Mouse (Mus musculus) cerebellum, adult 2 months (tissue): ENCODE results near the gene Mllt3. TPM values are rescaled to one million over a fixed set of nuclear protein-coding genes. Genes with fewer than 3 reads are reported as not detected.

Source experiments
- DNase-seq, 2 experiments: peaks; one replicate each; pipeline ENCODE4 v3.0.0; 2021
- H3K27ac ChIP-seq: fragments of 200-500 bp; 2 replicates; pipeline ENCODE4 v1.5.1; 2012; ENCODE audit warnings: low read length, control low read depth, inconsistent platforms; ENCODE audit not compliant: insufficient read depth
- H3K27me3 ChIP-seq: fragments of 200-500 bp; 2 replicates; pipeline ENCODE4 v1.6.1; 2012; ENCODE audit warnings: inconsistent platforms, mild to moderate bottlenecking, low read length, moderate library complexity; ENCODE audit not compliant: control insufficient read depth, insufficient read depth
- H3K4me1 ChIP-seq: fragments of 200-500 bp; 2 replicates; pipeline ENCODE4 v1.6.1; 2011; ENCODE audit warnings: low read length; ENCODE audit not compliant: control insufficient read depth, insufficient read depth
- H3K4me3 ChIP-seq: fragments of 200-500 bp; replicated peaks from 2 replicates; pipeline ENCODE3; 2011; ENCODE audit warnings: mild to moderate bottlenecking, low read depth, low read length, control low read depth; ENCODE audit not compliant: insufficient read depth
- CTCF ChIP-seq: fragments of 200-500 bp; IDR thresholded peaks from 2 replicates; pipeline ENCODE4 v1.5.1; 2011; ENCODE audit warnings: low read depth, mild to moderate bottlenecking, control low read depth, low read length, moderate library complexity, borderline replicate concordance; ENCODE audit not compliant: insufficient read depth
- POLR2A ChIP-seq: fragments of 200-500 bp; IDR thresholded peaks from 2 replicates; pipeline ENCODE4 v1.6.1; 2011; ENCODE audit warnings: low read length, control low read depth, borderline replicate concordance; ENCODE audit not compliant: insufficient read depth
- WGBS: fragments of 180-500 bp; shearing (Covaris S2); methylation state at CpG from one replicate; pipeline ENCODE4 v1.1.7; 2018; 5-methylcytosine and 5-hydroxymethylcytosine counted together
- polyA plus RNA-seq: library from polyadenylated mRNA; depleted of rRNA; stranded (reverse); fragments of >200 nt; gene quantifications from 2 replicates; pipeline ENCODE4 v1.2.3, GENCODE M21; 2012

The Mllt3 gene
- polyA plus RNA-seq, 1 experiment = 25.8 TPM

GRCm38 (mm10) chr4:87911172-87911994, 121.8 kb downstream of the Mllt3 start:
- 80% methylated on average over 6 of the region's 6 CpGs for WGBS
- TF ChIP-seq POLR2A = no peak
- no peak for TF ChIP-seq CTCF
- no peaks in the 10 kb centered on the region for H3K27me3 ChIP-seq
- DNase-seq = no peak
- H3K27ac ChIP-seq = no peak overlapping the region
- 0 out of 2 replicates have a peak, but pooled peaks cover 2% of the 10 kb centered on the region for H3K4me1 ChIP-seq
- H3K4me3 ChIP-seq = no peak overlapping the region

- TF ChIP-seq POLR2A = no peak
- no peak for TF ChIP-seq CTCF
- Histone ChIP-seq H3K4me1 (0 out of 2 replicates have a peak, but pooled peaks cover 5% of the 10 kb centered on the region), H3K4me3 (no peak overlapping the region), H3K27ac (no peak overlapping the region), H3K27me3 (no peaks in the 10 kb centered on the region)
- WGBS = 95% methylated on average over 6 of the region's 6 CpGs
- DNase-seq = no peak
Measured at GRCm38 (mm10) chr4:87905149-87905771, 127.9 kb downstream of the Mllt3 start.

GRCm38 (mm10) chr4:87904722-87905121, 128.4 kb downstream of the Mllt3 start:
- H3K27me3 ChIP-seq = no peaks in the 10 kb centered on the region
- WGBS = 85% methylated on average over 1 of the region's 1 CpGs

GRCm38 (mm10) chr4:87902584-87902983, 130.6 kb downstream of the Mllt3 start:
- no peak for DNase-seq
- Histone ChIP-seq H3K27ac (no peak overlapping the region), H3K4me1 (0 out of 2 replicates have a peak, but pooled peaks cover 5% of the 10 kb centered on the region), H3K27me3 (no peaks in the 10 kb centered on the region), H3K4me3 (no peak overlapping the region)
- TF ChIP-seq CTCF = no peak
- TF ChIP-seq POLR2A = no peak
- 71% methylated on average over 4 of the region's 4 CpGs for WGBS

More at GRCm38 (mm10) chr4:87904722-87905121, 128.4 kb downstream of the Mllt3 start:
- DNase-seq = no peak
- TF ChIP-seq CTCF = no peak
- no peak for TF ChIP-seq POLR2A
- Histone ChIP-seq H3K4me3 (no peak overlapping the region), H3K27ac (no peak overlapping the region), H3K4me1 (0 out of 2 replicates have a peak, but pooled peaks cover 5% of the 10 kb centered on the region)

- DNase-seq = peak; percentile 38 to 67
- WGBS = 54% methylated on average over 1 of the region's 1 CpGs
- Histone ChIP-seq H3K27ac (no peak overlapping the region), H3K4me1 (0 out of 2 replicates have a peak, but pooled peaks cover 2% of the 10 kb centered on the region), H3K27me3 (no peaks in the 10 kb centered on the region), H3K4me3 (no peak overlapping the region)
- peak; percentile 18; the same call in 1 of the 2 replicates for TF ChIP-seq CTCF
- TF ChIP-seq POLR2A = no peak
Measured at GRCm38 (mm10) chr4:87901166-87901565, 132.0 kb downstream of the Mllt3 start.

GRCm38 (mm10) chr4:87893498-87893897, 139.7 kb downstream of the Mllt3 start:
- Histone ChIP-seq H3K27ac (no peak overlapping the region), H3K4me3 (no peak overlapping the region), H3K27me3 (no peaks in the 10 kb centered on the region), H3K4me1 (no peaks in the 10 kb centered on the region; the same call in 1 of the 2 replicates)
- 94% methylated on average over 3 of the region's 3 CpGs for WGBS
- no peak for DNase-seq
- TF ChIP-seq CTCF = no peak
- no peak for TF ChIP-seq POLR2A

GRCm38 (mm10) chr4:87893012-87893411, 140.2 kb downstream of the Mllt3 start:
- WGBS = 92% methylated on average over 4 of the region's 4 CpGs
- TF ChIP-seq CTCF (no peak), POLR2A (no peak)
- no peak overlapping the region for H3K27ac ChIP-seq

GRCm38 (mm10) chr4:87883225-87883875, 149.8 kb downstream of the Mllt3 start:
- no peak overlapping the region for H3K4me3 ChIP-seq
- 58% methylated on average over 5 of the region's 5 CpGs for WGBS
- DNase-seq = no peak
- H3K27ac ChIP-seq = no peak overlapping the region
- H3K4me1 ChIP-seq = 0 out of 2 replicates have a peak, but pooled peaks cover 2% of the 10 kb centered on the region
- TF ChIP-seq POLR2A = no peak
- no peak for TF ChIP-seq CTCF
- H3K27me3 ChIP-seq = no peaks in the 10 kb centered on the region

More at GRCm38 (mm10) chr4:87893012-87893411, 140.2 kb downstream of the Mllt3 start:
- Histone ChIP-seq H3K4me1 (no peaks in the 10 kb centered on the region; the same call in 1 of the 2 replicates), H3K4me3 (no peak overlapping the region), H3K27me3 (no peaks in the 10 kb centered on the region)
- DNase-seq = no peak
